Mouse (Mus musculus) heart, postnatal 0 days (tissue): ENCODE measurements around the gene Olfr1297.

Experiments used
- CTCF ChIP-seq: IDR thresholded peaks from 2 replicates; pipeline ENCODE4 v1.5.1; 2016; ENCODE audit warnings: antibody characterized with exemption, control low read depth, low read depth
- EP300 ChIP-seq: IDR thresholded peaks from 2 replicates; pipeline ENCODE4 v1.6.1; 2016; ENCODE audit warnings: antibody characterized with exemption, low read depth

DNA sequence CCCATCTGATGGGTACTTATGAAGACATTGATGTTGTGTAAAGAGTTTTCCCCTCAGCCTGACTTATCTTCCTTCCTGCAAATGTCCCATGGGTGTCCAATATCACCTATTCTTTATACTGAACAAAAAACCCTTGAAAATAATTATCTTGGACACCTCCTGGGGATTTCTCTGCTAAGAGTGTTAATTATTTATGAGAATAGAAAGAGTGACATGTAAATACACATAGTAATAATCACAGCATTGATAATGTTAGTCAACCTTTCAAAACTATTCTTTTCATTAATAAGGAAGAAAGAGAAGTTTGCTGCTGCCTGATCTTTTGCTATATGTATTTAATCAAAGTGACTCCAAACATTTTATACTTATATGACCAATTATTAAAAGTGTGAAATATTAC lies 56.7 kb downstream of the Olfr1297 start, which contains the start of gene Olfr1295:
- TF ChIP-seq CTCF (no peak), EP300 (no peak)
